Mouse (Mus musculus): Measurements from ENCODE around the gene Rd3. TPM values are rescaled to one million over a fixed set of nuclear protein-coding genes. Genes with fewer than 3 reads are reported as not detected.
A peak's percentile ranks its signal among the peaks of the same experiment; 100 is the strongest.

Gene Rd3
- total and polyA plus RNA-seq, 3 experiments: 0.25 to 0.47 (median 0.44) TPM

GRCm38 (mm10) chr1:191956871-191957270, 20.3 kb upstream of the Rd3 start (continued):
- no peak for TF ChIP-seq KAT2A (IDR thresholded peaks at IDR 0.05; ENCODE audit: insufficient replicate concordance, low read length)

- no peak for DNase-seq (ENCODE audit: extremely low read depth)
- Histone ChIP-seq H3K9me3 (replicated peaks; ENCODE audit: low read length) (peaks cover 6% of the 10 kb centered on the region), H3K4me3 (replicated peaks in 1 of 3; ENCODE audit: low read depth in 2 of 3, low read length in 2 of 3, poor library complexity in 1 of 3) (no peak overlapping the region), H3K4me1 (ENCODE audit: control insufficient read depth in 1 of 2, insufficient read depth in 2 of 2) (peaks cover 7 to 39% of the 10 kb centered on the region in 2 experiments; a peak in 3 of 4 replicates), H3K27me3 (replicated peaks) (no peaks in the 10 kb centered on the region), H3K4me2 (ENCODE audit: insufficient read depth, low read depth, poor library complexity, severe bottlenecking) (no peak overlapping the region), H3K36me3 (replicated peaks in 1 of 2; ENCODE audit: control insufficient read depth in 1 of 2, insufficient read depth in 1 of 2, low read length in 1 of 2) (peaks cover 0 to 4% of the 10 kb centered on the region in 2 experiments), H3K27ac (ENCODE audit: insufficient read depth, low read depth) (no peak overlapping the region), H3K79me2 (replicated peaks; ENCODE audit: control insufficient read depth, extremely low read depth, insufficient read depth, poor library complexity, severe bottlenecking) (no peaks in the 10 kb centered on the region), H3K9ac (ENCODE audit: insufficient read depth, low read depth) (no peak overlapping the region)
- TF ChIP-seq JUND (conservative IDR thresholded peaks at IDR 0.05; ENCODE audit: low read depth, low read length): no peak
- TF ChIP-seq MXI1 (IDR thresholded peaks at IDR 0.05; ENCODE audit: low read depth, low read length): no peak
- dilution Hi-C loops (cut with MboI; ENCODE audit: extremely low pct_ligation_motif_present, extremely low pct_unique_long_range_greater_than_20kb, low sequenced_read_pairs): no loop called here
- in situ Hi-C loops (cut with MboI; ENCODE audit: low pct_ligation_motif_present, low pct_unique_long_range_greater_than_20kb, low sequenced_read_pairs): no loop called here
Observed at GRCm38 (mm10) chr1:191957321-191957720, 19.8 kb upstream of the Rd3 start.

GRCm38 (mm10) chr1:191960946-191961345, 16.2 kb upstream of the Rd3 start:
- H3K27me3 ChIP-seq (replicated peaks): no peaks in the 10 kb centered on the region
- H3K4me3 ChIP-seq (replicated peaks in 1 of 3; ENCODE audit: low read depth in 2 of 3, low read length in 2 of 3, poor library complexity in 1 of 3): no peak overlapping the region
- H3K79me2 ChIP-seq (replicated peaks; ENCODE audit: control insufficient read depth, extremely low read depth, insufficient read depth, poor library complexity, severe bottlenecking): no peaks in the 10 kb centered on the region
- dilution Hi-C loops (cut with MboI; ENCODE audit: extremely low pct_ligation_motif_present, extremely low pct_unique_long_range_greater_than_20kb, low sequenced_read_pairs): no loop called here
- in situ Hi-C loops (cut with MboI; ENCODE audit: low pct_ligation_motif_present, low pct_unique_long_range_greater_than_20kb, low sequenced_read_pairs): no loop called here
- no peak overlapping the region for H3K4me2 ChIP-seq (ENCODE audit: insufficient read depth, low read depth, poor library complexity, severe bottlenecking)
- no peak overlapping the region for H3K9ac ChIP-seq (ENCODE audit: insufficient read depth, low read depth)
- no peak overlapping the region for H3K27ac ChIP-seq (ENCODE audit: insufficient read depth, low read depth)
- peak; percentile 32 for DNase-seq (ENCODE audit: extremely low read depth)
- H3K4me1 ChIP-seq (ENCODE audit: control insufficient read depth in 1 of 2, insufficient read depth in 2 of 2): peaks cover 10 to 42% of the 10 kb centered on the region in 2 experiments
- TF ChIP-seq IRF4 (IDR thresholded peaks at IDR 0.05; ENCODE audit: low read depth, low read length): peak; percentile 63
- peak; percentile 53 for TF ChIP-seq BHLHE40 (IDR thresholded peaks at IDR 0.05; ENCODE audit: low read depth, low read length)
- no peak for TF ChIP-seq RAD21 (IDR thresholded peaks at IDR 0.05; ENCODE audit: low read depth, low read length)
- 0 out of 2 replicates have a peak, but pooled peaks have one; percentile 10 for TF ChIP-seq MAFK (IDR thresholded peaks at IDR 0.05; ENCODE audit: insufficient replicate concordance, low read length)
- 0 out of 2 replicates have a peak, but pooled peaks have one; percentile 9 for TF ChIP-seq ETS1 (conservative IDR thresholded peaks at IDR 0.05; ENCODE audit: low read depth, low read length)
- no peak for TF ChIP-seq POLR2AphosphoS2 (IDR thresholded peaks at IDR 0.05; ENCODE audit: low read depth, low read length)
- H3K36me3 ChIP-seq (replicated peaks in 1 of 2; ENCODE audit: control insufficient read depth in 1 of 2, insufficient read depth in 1 of 2, low read length in 1 of 2): peaks cover 0 to 6% of the 10 kb centered on the region in 2 experiments
- H3K9me3 ChIP-seq (replicated peaks; ENCODE audit: low read length): peaks cover 19% of the 10 kb centered on the region

GRCm38 (mm10) chr1:191963413-191963812, 13.8 kb upstream of the Rd3 start:
- no peak for DNase-seq (ENCODE audit: extremely low read depth)
- in situ Hi-C loops (cut with MboI; ENCODE audit: low pct_ligation_motif_present, low pct_unique_long_range_greater_than_20kb, low sequenced_read_pairs) (no loop called here), dilution Hi-C loops (cut with MboI; ENCODE audit: extremely low pct_ligation_motif_present, extremely low pct_unique_long_range_greater_than_20kb, low sequenced_read_pairs) (no loop called here)
- no peak overlapping the region for H3K4me2 ChIP-seq (ENCODE audit: insufficient read depth, low read depth, poor library complexity, severe bottlenecking)
- TF ChIP-seq SIN3A (IDR thresholded peaks at IDR 0.05; ENCODE audit: low read length) (no peak), USF1 (IDR thresholded peaks at IDR 0.05; ENCODE audit: low read depth, low read length) (no peak), UBTF (IDR thresholded peaks at IDR 0.05; ENCODE audit: low read depth, low read length) (no peak), ETS1 (conservative IDR thresholded peaks at IDR 0.05; ENCODE audit: low read depth, low read length) (no peak)
- no peaks in the 10 kb centered on the region for H3K27me3 ChIP-seq (replicated peaks)
- H3K4me3 ChIP-seq (replicated peaks in 1 of 3; ENCODE audit: low read depth in 2 of 3, low read length in 2 of 3, poor library complexity in 1 of 3): no peak overlapping the region
- H3K79me2 ChIP-seq (replicated peaks; ENCODE audit: control insufficient read depth, extremely low read depth, insufficient read depth, poor library complexity, severe bottlenecking): no peaks in the 10 kb centered on the region
- H3K9ac ChIP-seq (ENCODE audit: insufficient read depth, low read depth): no peak overlapping the region
- peaks cover 19% of the 10 kb centered on the region for H3K9me3 ChIP-seq (replicated peaks; ENCODE audit: low read length)
- peaks cover 0 to 6% of the 10 kb centered on the region in 2 experiments for H3K36me3 ChIP-seq (replicated peaks in 1 of 2; ENCODE audit: control insufficient read depth in 1 of 2, insufficient read depth in 1 of 2, low read length in 1 of 2)
- H3K4me1 ChIP-seq (ENCODE audit: control insufficient read depth in 1 of 2, insufficient read depth in 2 of 2): peaks cover 3 to 31% of the 10 kb centered on the region in 2 experiments; a peak in 3 of 4 replicates
- no peak overlapping the region for H3K27ac ChIP-seq (ENCODE audit: insufficient read depth, low read depth)

Measured in CH12.LX (cell line).